Mouse (Mus musculus) activated CD4-positive, CD25-positive, alpha-beta regulatory T cell, adult 4 months (primary cell): ENCODE results near the gene Nav2. TPM values are rescaled to one million over a fixed set of nuclear protein-coding genes. Genes with fewer than 3 reads are reported as not detected.

ENCODE experiments used
- ATAC-seq: one replicate; pipeline ENCODE4 v1.8.0; 2017
- polyA plus RNA-seq, 2 experiments: library from polyadenylated mRNA; unstranded; fragments of 100-300 nt; shearing (Covaris generic); gene quantifications; one replicate each; pipeline ENCODE4 v1.2.1; 2017

Gene Nav2
- polyA plus RNA-seq, 2 experiments from 2014 or later: 14.2 to 16.6 TPM

- ATAC-seq: peak; percentile 89
Observed at GRCm38 (mm10) chr7:48937562-48937961, 29.0 kb downstream of the Nav2 start.

- peak; percentile 15 for ATAC-seq
Observed at GRCm38 (mm10) chr7:48938190-48938589, 29.7 kb downstream of the Nav2 start.

- ATAC-seq: no peak
Observed at GRCm38 (mm10) chr7:48948381-48949108, 40.0 kb downstream of the Nav2 start.

GRCm38 (mm10) chr7:48954501-48954900 is 46.0 kb downstream of the Nav2 start:
- no peak for ATAC-seq

- peak; percentile 81 for ATAC-seq
Observed at GRCm38 (mm10) chr7:48958528-48959315, 50.2 kb downstream of the Nav2 start.

- no peak for ATAC-seq
Observed at GRCm38 (mm10) chr7:48959316-48959661, 50.8 kb downstream of the Nav2 start.

GRCm38 (mm10) chr7:48960152-48960551 is 51.6 kb downstream of the Nav2 start:
- no peak for ATAC-seq

GRCm38 (mm10) chr7:48961501-48961900 is 53.0 kb downstream of the Nav2 start:
- ATAC-seq: no peak

- ATAC-seq: no peak
Observed at GRCm38 (mm10) chr7:48961935-48962334, 53.4 kb downstream of the Nav2 start.

GRCm38 (mm10) chr7:48963112-48963511 is 54.6 kb downstream of the Nav2 start:
- no peak for ATAC-seq

GRCm38 (mm10) chr7:48963554-48963953 is 55.0 kb downstream of the Nav2 start:
- ATAC-seq: no peak

GRCm38 (mm10) chr7:48965796-48966512 is 57.4 kb downstream of the Nav2 start:
- no peak for ATAC-seq

- ATAC-seq: no peak
Observed at GRCm38 (mm10) chr7:48981013-48981412, 72.5 kb downstream of the Nav2 start.

- no peak for ATAC-seq
Observed at GRCm38 (mm10) chr7:48981814-48982213, 73.3 kb downstream of the Nav2 start.

GRCm38 (mm10) chr7:48982573-48982972 is 74.1 kb downstream of the Nav2 start:
- ATAC-seq: no peak

GRCm38 (mm10) chr7:48991911-48992552 is 83.5 kb downstream of the Nav2 start:
- ATAC-seq: no peak

GRCm38 (mm10) chr7:48995171-48995570 is 86.7 kb downstream of the Nav2 start:
- no peak for ATAC-seq

- ATAC-seq: no peak
Observed at GRCm38 (mm10) chr7:48995701-48996100, 87.2 kb downstream of the Nav2 start.

- ATAC-seq: no peak
Observed at GRCm38 (mm10) chr7:48996829-48997228, 88.3 kb downstream of the Nav2 start.

GRCm38 (mm10) chr7:48998097-48998496 is 89.6 kb downstream of the Nav2 start:
- ATAC-seq: no peak

- ATAC-seq: no peak
Observed at GRCm38 (mm10) chr7:48998595-48998994, 90.1 kb downstream of the Nav2 start.

- ATAC-seq: no peak
Observed at GRCm38 (mm10) chr7:49000816-49001215, 92.3 kb downstream of the Nav2 start.

GRCm38 (mm10) chr7:49004402-49004801 is 95.9 kb downstream of the Nav2 start:
- ATAC-seq: no peak
